Mouse (Mus musculus): ENCODE measurements at regions not wholly inside any gene's neighbourhood (a gene's known extent, or its start where the extent isn't known, plus 50 kb on each side); places are given as distances from the start of the nearest gene placed in this dataset.
A peak's percentile ranks its signal among the peaks of the same experiment; 100 is the strongest.

DNA sequence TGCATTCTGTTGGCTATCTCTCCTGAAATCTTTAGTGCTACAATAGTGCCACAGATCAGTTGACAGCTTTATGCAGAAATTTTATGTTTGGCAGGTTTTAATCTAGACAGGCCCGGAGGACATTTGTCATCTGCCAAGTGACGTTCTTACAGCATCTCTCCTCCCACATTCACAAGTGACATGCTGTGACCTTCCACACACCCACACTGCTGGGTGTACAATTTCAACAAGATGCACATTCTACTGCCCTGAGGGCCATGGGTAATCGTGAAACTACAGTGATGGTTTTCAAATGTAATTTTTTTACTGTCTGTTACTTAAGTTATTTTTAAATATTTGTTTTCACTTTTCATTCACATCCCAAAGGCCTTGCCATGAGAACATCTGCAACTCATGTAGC is 639.2 kb upstream of the Gm11114 start:
- peak in 1 of 2 experiments; percentile 3 for DNase-seq (ENCODE audit: low spot score in 2 of 2)

DNA sequence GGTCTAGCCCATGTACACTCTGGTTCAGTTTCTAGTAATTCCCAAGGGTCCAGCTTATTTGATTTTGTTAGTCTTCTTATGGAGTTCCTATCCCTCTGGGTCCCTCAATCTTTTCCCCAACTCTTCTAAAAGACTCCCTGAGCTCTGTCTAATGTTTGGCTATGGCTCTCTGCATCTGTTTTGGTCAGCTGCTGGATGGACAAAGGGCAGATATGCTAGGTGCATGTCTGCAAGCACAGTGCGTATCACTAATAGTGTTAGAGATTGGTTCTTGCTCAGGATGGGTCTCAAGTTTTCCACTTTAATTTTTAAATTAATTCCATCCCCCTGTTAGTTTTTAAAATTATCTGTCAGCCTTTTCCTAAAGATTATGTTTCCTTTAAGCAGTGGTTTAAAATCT is 634.2 kb upstream of the Gm11114 start:
- no peak for DNase-seq (ENCODE audit: low spot score in 2 of 2)

DNA sequence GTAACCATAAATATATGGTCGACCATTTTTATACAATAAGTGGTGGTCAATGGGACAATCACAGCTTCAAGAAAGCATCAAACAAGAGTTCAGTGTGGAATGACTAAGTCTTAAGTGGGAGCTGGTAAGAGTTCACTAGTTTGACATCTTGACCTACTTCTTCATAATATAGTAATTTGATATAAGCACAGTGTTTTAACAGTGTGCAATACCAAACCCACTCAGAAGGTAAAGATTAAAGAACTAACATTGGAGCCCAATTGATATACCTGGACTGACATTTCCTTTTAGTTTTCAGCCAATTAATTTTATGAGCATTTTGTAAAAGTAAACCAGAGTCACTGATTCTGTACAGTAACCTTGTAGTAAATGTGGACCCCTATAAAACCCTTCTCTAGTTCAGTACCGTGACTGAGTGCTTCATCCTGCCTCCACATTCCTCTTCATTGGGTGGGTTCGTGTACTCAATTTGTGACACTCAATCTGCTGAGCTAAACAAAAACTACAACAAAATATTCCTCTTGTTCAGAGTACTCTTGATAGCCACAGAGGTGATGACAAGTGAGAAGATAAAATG is 593.9 kb upstream of the Gm11114 start:
- no peak for DNase-seq (ENCODE audit: low spot score in 2 of 2)

DNA sequence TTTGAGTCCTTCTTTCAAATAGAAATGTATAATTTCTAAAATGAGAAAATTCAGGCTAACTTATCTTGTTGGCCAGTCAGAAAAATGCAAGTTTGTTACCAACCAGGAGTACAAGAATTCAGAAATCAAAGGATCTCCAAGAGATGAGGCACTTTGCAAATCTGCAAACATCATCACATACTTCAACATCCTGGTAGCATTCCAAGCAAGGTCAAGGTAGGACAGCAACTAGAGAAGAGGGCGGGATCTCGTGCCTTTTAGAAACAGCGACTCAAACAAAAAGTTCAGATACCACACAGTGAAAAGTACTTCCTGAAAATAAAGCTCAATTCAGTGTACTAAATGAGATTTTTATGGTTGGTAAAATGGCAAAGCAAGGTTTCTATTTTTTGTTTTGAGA is 593.2 kb upstream of the Gm11114 start:
- no peak for DNase-seq (ENCODE audit: low spot score in 2 of 2)

DNA sequence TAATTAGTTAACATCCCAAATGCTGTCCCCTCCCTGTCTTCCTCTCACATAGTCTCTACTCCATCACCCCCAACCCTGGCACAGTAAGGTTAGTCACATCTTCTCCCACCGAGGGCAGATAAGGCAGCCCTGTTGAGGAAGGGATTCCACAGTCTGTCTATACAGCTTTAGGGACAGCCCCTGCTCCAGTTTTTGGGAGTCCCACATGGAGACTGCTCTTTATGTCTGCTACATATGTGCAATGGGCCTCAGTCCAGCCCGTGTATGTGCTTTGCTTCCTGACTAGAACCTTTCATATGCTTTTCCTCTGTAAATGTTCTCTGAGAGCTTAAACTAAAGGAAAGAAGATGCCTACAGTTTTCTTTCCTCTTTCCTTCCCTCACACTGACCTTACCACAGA is 592.1 kb upstream of the Gm11114 start:
- DNase-seq (ENCODE audit: low spot score in 2 of 2): no peak

DNA sequence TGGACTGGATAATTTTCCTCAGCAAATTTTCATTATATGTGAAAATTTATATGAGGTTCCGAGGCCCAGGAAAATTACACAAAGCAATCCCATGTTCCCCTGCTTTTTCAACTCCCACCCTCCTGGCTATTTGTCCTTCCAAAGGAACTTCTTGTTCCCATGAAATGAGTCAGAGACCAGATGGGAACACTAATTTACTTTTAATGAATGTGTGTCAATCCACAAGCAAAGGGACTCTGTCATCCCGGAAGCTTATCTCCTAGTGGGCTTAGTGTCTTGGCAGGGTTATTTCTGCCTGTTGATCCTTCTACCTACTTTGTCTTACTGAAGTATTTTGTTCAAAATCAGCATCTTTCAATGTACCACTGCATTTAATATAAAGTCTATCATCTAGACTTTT is 573.3 kb upstream of the Gm11114 start:
- DNase-seq (ENCODE audit: low spot score in 2 of 2): no peak

DNA sequence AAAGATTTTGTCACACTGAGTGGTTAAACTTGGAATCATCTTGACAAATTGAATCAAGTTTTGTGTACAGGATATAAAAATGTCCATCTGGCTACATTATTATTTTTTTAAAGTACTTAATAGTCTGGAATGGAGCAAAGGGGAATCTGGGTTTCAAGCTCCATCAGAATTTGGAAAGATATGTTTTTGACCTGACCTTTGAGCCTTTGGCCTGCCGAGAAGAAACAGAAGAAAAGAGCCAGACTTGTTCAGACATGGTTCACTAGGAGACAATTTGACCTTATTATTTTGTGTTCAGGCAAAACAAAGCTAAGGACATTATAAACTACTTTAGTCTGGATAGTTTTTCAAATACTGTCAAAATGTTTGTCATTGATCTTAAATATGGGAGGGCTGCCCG is 572.2 kb upstream of the Gm11114 start:
- no peak for DNase-seq (ENCODE audit: low spot score in 2 of 2)

DNA sequence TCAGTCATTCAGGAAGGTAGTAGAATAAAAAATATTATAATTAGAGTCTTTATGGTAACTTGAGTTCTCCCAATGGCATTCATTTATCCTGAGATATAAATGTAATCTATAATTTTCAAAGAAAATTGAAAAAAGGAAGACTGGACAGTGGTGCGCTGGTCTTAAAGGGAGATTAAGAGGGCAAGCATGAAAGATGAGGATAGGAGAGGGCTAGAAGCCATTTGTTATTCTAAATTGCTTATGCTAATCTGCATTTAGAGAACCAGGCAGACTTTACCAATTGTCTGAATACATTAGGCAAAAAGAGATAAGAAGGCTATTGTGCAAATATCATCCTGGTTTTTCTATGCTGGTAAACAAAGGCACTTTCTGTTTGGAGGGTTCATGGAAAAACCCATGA is 558.2 kb upstream of the Gm11114 start:
- no peak for DNase-seq (ENCODE audit: low spot score in 2 of 2)

DNA sequence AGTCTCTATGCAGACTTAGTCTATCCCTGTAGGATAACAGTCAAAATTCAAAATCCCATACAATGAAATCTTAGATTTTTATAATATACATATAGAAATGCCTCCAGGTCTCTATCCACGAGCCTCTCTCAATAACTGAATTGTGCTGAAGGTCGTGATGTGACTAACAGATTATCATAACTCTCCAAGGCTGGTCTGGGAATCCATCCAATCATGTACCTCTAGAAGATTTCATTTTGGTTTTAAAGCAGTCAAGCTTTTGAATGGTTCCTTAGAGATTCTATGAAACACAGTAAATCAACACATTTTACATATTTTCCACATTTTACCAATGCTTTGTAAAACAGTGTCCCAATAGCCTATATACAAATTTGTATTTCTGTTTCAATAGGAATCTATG is 557.7 kb upstream of the Gm11114 start:
- DNase-seq (ENCODE audit: low spot score in 2 of 2): no peak

DNA sequence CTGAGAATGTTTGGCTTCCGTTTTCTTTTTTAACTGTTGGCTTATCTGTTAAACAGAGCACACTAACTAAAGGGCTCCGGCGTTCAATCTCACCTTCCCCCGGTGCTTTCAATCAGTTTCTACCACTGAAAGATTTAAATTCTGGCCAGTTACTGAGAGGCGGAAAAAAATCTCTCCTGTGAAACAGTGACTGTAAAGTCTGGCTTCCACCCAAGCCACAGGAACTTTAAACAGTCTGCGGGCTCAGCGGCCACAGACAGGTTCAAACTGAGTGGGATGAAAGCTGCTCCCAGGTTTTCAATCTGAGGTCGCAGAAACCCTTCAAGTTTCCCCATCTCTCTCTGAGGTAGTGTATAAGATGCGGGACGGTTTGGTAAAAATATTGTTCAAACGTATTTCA is 538.2 kb upstream of the Gm11114 start:
- no peak for DNase-seq (ENCODE audit: low spot score in 2 of 2)

DNA sequence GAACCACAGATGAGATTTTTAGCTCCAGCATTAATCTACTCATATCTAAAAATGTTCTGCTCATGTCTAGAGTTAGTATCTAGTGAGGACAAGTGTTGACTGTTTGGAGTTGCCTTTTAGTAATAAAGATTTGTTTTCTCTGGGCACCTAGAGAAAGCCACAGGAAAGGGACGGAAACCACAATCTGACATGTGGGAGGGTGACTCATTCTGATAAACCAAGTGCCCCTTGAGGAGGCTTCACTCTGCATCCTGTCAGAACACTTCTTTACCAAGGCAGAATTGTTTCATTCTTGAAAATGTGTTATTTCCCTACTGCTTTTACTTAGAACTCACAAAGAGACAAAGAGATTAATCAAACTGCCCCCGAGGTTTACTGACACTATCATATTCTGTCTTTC is 537.4 kb upstream of the Gm11114 start:
- no peak for DNase-seq (ENCODE audit: low spot score in 2 of 2)

DNA sequence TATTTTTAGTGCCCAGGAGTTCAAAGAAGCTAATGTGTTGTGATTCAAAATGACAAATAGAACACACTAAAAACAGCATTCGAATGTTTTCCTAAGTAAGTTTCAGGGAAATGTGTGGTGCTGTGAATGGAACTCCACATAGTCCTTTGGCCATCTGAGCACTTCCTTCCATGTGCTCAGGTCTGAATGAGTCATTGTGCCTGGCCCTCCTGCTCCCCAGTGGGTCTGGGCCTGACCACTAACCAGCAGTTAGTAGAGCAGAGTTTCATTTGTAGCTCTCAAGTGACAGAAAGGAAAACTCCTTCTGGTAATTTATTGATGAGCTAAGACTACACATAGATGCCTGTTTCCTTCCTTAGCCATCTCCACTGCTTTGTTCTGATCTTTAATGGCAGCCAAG is 533.4 kb upstream of the Gm11114 start:
- no peak for DNase-seq (ENCODE audit: low spot score in 2 of 2)

DNA sequence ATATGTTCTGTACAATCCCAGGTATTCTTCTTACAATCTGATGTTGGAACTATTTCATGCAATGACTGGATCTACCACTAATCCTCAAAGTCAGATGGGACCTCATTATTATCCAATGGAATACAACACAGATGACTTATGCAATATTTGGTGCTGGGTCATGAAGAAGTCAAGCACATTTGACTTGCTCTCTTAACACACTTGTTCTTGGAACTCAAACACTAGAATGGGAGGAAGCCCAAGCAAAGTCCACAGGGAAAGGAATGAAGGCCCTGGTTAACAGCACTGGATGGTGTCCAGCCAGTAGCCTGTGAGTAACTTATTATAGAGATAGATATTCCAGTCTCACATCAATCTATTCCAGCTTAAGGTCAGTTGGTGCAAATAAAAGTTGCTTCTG is 486.8 kb upstream of the Gm11114 start:
- no peak for DNase-seq (ENCODE audit: low spot score in 2 of 2)

DNA sequence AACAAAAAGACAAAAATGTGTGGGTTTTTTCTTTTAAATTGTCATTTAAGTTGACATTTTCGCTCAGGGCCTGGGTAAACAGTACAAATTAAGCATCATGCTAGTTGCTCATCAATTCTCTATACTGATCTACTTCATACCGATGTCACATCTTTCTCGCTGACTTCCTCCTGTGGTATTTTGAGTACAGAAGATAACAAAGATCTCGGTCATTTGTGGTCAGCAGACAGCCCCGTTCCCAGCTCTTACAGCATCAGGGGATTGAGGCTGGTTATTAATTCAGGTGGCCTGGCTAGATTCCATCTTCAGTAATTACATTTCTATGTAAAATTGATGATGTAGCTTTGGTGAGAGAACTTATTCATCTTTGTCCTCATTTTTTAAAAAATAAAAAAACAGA is 483.6 kb upstream of the Gm11114 start:
- no peak for DNase-seq (ENCODE audit: low spot score in 2 of 2)

DNA sequence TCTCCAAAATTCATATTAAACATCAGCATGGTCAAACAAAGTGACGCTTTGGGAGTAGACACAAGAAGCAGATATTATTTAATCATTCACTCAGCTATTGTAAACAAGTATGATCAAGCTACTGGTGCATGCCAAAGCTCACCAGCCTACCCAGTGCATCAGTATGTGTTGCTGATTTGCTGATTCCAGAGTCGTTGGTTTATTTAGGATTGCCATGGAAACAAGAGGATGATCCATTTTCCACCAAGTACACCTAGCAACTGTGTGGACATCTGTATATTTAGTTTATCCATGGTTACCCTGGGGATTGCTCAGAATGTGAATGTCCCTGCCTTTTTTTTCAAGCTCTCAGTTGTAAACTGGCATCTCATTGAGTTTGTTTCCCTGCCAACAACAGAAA is 481.9 kb upstream of the Gm11114 start:
- no peak for DNase-seq (ENCODE audit: low spot score in 2 of 2)

DNA sequence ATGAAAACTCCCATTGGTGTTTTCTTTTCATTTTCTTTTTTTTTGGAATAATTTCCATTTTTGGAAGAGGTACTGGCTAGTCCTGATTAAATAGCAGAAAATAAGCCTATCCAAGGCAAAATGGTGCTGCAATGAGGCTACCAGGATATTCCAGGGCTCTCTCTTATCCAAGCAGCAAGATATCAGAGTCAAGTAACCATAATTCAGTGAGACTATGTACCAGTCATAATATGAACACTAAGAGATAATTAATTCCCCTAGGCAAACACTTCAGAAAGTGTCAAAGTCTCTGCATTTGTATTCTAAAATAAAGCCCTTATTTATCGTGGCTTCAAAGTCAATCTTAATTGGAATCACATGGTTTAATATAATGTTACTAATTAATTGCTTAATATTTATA is 475.1 kb upstream of the Gm11114 start:
- DNase-seq (ENCODE audit: low spot score in 2 of 2): no peak

DNA sequence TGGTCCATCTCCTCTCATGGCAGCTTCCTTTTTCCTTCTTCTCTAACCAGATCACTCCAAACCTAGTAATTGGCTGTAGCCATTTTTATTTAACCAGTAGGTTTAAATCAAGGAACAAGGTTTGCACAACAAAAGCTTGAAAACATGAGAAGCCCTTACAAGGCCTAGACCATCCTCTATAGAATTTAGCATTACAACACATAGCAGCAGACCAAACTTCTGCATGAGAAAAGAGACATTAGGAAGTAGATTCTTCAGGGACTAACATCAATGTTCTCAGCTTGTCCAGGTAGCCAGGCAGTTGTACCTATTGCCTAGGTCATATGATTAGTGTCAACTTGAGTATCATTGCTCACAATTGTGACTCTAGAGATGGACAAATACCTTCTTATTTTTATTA is 468.6 kb upstream of the Gm11114 start:
- DNase-seq (ENCODE audit: low spot score in 2 of 2): no peak

DNA sequence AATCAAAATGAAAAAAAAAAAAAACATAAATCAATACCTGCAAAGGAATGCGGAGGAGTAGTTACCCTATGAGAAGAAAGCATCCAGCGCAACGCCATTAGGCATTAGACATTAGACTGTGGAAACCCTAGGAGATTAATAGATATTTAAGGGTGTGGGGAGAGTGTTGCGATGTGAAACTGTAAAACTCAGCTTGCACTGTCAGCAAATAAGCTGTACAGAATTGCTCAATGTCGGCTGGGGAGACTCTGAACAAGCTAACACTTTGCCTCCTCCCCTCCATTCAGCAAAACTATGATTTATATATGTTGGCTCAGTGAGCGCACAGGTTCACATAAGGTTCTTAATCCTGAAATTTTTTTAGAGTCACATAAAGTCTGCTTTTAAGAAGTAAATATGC is 451.0 kb upstream of the Gm11114 start:
- no peak for DNase-seq (ENCODE audit: low spot score in 2 of 2)

DNA sequence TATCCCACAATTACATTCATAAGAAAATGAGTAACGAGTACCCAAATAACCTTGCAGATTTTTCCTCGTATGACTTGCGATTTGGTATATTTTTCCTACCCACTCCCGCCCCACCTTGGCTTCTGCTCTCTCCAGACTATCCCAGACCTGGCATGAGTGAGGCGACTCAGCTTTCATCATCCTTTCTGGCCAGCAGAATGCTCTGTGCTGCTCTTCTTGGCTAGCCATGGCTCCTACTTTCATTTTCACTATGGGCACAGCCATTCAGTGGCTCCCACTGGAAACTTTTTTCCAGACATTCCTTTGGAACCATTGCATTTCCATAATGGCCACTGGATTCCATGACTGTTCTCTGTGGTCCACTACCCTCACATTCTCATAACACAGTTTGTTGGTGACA is 449.1 kb upstream of the Gm11114 start:
- no peak for DNase-seq (ENCODE audit: low spot score in 2 of 2)

DNA sequence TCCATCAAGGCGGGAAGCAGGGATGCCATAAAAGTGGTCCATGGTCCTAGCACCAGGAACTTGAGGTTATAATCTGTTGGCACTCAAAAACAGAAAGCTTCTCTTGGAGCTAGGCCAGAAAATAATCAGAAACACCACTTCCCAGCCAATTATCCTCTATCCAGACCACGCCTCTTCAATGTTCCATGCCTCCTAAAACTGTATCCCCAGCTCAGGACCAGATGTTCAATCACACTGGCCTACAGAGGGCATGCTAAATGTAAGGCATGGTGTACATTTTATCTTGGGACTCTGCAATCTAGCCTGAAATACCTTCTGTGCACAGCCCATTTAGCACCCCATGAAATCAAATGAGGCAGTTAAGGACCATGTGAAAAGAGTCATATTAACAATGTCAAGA is 418.4 kb upstream of the Gm11114 start:
- no peak for DNase-seq (ENCODE audit: low spot score in 2 of 2)

DNA sequence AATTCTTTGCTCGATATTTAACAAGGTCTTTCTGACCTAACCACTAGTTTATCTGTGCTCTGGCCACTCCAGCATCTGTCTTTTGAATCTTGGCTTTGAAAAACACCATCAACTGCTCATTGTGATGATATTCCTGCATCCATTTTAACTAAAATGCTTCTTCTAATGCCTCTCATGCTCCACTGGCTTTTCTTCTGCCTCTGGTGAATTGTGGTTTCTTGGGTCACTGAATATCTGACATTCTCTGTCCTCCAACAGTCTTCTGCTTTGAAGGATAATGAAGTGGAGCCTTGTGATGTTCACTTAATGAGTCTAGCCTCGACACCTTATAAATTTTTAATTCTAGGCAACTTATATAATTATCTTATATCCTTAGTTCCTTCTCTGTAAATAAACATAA is 416.5 kb upstream of the Gm11114 start:
- DNase-seq (ENCODE audit: low spot score in 2 of 2): no peak

DNA sequence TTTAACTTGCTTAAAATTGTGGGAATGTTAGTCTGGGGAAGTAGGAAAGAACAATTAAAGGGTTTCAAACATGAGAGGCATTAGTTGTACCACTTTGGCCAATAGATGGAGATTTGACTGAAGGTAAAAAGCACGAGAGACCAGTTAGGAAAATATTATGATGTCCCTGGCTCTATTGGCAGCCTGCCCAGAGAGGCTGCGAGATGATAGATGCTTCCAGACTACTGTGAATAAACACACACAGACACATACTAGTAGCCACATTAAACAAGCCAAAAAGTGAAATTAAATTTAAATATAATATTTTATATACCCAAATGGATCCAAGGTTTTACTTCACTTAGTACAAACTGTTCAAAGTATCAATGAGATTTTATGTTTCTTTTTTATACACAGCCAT is 411.9 kb upstream of the Gm11114 start:
- DNase-seq (ENCODE audit: low spot score in 2 of 2): no peak

DNA sequence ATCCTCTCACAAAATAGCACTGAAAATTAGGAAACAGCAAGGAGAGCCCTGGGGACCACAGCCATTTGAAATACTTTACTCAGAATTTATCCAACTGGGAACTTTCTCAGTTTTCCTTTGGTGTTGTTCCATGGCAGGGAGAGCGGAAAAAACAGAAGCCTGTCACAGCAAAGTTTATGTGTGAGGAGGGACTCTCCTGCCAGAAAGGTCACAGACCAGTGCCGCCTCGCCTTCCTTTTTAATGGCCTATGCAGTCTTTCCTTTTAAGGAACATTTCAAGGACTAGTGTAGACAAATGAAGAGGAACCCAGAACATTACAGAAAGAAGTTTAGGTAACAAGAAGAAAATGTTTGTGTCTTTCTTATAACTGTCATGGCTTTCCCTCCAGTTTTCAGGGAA is 406.3 kb upstream of the Gm11114 start:
- DNase-seq (ENCODE audit: low spot score in 2 of 2): no peak

DNA sequence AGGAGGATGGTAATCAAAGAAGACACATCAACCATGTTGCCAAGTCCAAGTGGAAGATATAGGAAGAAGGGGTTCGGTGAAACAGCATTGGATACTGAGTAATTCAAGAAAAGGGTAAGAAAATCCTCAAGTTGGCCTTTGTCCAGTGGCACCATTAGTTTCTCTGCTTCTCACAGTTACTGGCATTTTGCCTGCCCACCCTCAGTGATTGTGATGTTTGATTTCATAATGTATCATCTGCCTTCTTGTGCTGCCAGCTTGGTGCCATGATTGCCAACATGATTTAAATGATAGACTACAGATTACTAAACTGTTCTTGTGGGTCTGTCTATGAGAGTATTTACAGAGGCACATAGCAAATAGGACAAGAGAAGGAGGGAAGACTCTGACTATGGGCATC is 399.3 kb upstream of the Gm11114 start:
- DNase-seq (ENCODE audit: low spot score in 2 of 2): peak; percentile 30 to 72

Data from layer of hippocampus, adult 8-10 months (tissue).